Mouse (Mus musculus) lung, postnatal 4 days (tissue): Measurements from ENCODE around the gene Ahnak2.

ENCODE experiments used
- DNase-seq, 2 experiments: peaks; one replicate each; pipeline ENCODE4 v3.0.0; 2021

The Ahnak2 gene

DNA sequence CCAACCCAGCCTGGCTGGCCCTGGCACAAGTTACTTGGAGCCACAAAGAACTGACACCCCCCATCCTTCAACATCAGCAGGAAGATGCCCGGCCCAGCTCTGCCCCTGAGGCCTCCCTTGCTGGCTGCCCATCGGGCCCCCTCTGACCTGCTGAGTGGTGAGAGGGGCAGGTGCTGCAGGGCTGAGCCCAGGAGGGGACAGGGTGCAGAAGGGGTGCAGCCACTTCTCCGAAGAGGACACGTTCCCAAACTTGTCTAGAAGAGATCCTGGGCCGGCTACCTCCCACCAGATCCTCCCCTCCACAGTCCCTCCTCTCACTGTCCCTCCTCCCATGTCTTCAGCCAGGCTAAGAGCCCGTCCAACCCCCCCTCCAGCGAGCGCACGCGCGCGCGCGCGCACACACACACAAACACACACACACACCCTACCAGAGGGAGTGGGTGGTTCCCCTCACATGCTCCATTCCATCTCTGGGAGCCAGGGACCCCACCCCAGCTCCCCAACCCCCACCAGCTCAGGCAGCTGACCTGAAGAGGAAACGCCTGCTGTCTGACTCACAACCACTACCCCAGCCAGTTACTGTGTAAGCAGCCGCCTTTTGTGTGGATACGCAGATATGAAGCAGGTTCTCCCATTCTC is 6.9 kb downstream of the Ahnak2 start:
- peak; percentile 41 to 61 for DNase-seq

DNA sequence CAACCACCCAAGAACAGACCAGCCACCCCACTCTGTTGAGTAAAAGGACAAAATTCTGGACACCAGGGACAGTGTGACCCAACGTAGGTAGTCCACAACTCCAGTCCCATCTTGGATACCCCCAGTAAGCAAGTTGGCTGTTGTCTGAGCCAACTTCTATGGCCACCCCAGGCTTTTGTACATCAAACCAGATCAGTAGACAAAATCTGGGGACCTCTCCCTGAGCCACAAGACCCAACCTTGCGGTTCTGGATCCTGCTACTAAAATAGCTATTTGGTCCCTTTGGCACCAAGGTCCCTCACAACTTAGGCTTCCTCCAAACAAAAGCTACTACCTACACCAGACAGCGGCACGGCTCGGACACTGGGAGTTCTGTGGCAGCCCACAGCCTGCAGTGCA is 7.5 kb downstream of the Ahnak2 start:
- DNase-seq = no peak

- DNase-seq = no peak
These were observed 8.1 kb downstream of the Ahnak2 start for GRCm38 (mm10) chr12:112794356-112794816.

- DNase-seq = peak; percentile 67 to 84
These were observed 8.7 kb downstream of the Ahnak2 start for GRCm38 (mm10) chr12:112793601-112794355.

GRCm38 (mm10) chr12:112791026-112791425 is 11.4 kb downstream of the Ahnak2 start:
- DNase-seq = no peak

DNA sequence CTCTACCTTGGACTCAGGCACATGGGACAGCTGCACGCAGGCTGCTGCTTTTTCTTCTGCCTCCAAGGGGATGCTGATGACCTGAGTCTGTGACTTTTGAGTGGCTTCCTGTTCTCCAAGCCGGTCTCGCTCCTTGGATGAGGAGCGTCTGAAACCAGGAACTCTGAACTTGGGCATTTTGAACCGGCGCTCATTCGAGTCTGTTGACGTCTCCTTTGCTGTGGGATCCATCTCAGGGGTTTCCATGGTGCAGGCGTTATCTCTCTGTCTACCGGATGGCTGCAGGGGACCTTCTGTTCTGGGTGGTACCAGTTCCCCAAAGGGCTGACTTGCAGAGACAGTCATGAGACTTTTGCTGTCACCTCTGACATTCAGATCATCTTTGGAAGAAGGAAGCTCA is 28.0 kb downstream of the Ahnak2 start:
- peak in 1 of 2 experiments; percentile 14 for DNase-seq

DNA sequence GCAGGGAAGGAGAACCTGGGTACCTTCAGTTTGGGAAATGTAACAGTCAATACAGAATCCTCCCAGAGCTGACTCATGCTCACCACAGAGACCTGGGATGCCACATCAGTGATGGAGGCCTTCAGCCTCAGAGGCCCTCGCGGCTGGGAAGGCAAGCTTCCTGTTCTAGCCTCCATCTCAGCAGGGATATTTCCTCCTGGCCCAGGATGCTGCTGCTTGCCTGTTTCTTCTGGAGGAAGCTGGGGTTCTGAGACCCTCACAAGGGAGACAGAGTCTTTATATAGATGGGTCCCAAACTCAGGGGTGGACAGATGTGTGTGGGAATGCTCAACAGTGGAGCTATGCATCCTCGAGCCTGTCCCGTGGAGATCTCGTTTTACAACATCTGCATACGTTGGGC is 28.4 kb downstream of the Ahnak2 start:
- no peak for DNase-seq

DNA sequence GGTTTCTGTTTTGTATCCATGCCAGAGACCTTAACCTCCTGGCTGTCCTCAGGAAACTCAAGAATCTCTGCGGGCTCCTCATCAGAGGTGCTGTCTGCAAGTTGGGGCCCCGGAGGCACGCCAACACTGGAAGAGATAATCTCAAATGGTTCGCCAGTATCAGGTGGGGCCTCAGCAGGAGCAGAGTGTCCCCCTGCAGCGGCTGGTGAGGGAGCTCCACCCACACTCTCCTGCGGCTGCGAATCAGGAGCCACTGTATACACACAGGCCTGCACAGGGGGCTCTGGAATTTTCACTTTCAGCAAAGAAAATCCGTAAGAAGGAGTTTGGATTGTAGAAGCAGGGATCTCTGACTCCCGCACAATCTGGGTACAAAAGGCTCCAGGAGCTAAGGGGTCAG is 29.1 kb downstream of the Ahnak2 start:
- DNase-seq = no peak

DNA sequence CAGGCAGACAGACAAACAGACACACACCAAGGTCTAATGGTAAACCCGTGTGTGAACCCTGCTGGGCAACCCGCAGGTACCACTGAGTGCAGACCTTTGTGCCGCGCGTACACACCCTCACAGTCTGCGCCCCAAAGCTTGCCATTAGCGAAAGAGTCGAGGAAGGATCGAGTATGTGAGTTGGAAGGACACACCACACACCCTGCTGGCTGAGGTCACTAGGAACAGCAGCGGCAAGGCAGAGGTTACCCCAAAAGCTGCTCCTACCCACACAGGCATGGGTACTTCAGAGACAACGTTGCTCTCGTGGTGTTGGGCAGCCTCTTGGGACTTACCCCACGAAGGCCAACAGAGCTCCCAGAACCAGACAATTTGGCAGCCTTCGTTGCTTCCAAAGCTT is 30.2 kb downstream of the Ahnak2 start:
- DNase-seq = no peak

DNA sequence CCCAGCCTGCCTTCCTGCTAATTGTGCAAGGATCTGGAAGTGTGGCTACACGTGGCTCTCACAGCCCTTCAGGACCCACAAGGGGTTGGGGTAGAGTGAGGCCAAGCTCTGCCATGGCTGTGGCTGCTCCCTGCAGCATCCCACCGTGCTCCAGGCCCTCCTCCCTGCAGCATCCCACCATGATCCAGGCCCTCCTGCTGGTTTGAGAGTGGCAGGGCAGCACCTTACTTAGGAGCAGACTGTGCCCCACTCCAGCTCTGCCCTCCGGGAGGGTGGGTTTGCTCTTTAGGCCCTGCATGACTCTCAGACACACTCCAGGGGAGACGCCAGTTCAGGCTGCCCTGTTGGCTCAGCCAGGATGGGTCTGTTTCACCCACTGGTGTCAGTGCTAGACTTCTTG is 32.1 kb downstream of the Ahnak2 start:
- no peak for DNase-seq

DNA sequence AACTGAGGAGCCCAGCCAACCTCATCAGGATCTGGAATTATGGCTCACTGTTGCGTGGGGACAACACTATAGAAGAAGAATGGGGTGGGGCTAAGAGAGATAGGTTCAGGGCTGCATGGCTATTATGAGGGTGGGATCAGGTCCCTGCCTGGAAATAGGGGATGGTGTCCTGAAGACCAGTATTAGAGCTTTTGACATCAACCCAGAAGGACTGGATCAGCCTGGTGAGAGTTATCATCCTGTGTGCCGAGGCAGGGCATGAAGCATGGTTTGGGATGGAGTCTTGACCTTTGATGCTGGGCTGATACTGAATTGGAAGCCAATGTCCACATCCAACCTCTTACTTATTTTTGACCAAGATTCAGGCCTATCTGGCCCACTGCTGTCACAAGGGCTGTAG is 32.7 kb downstream of the Ahnak2 start:
- no peak for DNase-seq

- no peak for DNase-seq
These were observed 33.4 kb downstream of the Ahnak2 start for GRCm38 (mm10) chr12:112769031-112769430.

DNA sequence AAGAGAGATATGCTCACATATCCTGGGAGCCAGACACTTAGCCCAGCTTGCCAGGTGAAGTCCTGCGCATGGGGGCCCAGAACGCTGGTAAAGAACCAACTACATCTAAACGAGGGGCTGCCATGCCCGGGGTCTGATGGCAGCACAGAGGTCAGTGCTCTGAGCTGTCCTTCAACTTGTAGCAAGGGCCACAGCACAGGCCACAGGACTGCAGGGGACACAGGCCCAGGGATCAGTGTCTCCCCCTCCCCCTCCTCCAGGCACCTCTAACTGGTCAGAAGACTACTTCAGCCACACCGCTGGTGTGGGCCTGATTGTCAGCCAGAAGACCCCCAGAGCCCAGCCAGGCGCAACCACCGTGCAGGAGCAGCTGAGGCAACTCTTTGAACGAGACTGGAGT is 34.3 kb downstream of the Ahnak2 start:
- no peak for DNase-seq

DNA sequence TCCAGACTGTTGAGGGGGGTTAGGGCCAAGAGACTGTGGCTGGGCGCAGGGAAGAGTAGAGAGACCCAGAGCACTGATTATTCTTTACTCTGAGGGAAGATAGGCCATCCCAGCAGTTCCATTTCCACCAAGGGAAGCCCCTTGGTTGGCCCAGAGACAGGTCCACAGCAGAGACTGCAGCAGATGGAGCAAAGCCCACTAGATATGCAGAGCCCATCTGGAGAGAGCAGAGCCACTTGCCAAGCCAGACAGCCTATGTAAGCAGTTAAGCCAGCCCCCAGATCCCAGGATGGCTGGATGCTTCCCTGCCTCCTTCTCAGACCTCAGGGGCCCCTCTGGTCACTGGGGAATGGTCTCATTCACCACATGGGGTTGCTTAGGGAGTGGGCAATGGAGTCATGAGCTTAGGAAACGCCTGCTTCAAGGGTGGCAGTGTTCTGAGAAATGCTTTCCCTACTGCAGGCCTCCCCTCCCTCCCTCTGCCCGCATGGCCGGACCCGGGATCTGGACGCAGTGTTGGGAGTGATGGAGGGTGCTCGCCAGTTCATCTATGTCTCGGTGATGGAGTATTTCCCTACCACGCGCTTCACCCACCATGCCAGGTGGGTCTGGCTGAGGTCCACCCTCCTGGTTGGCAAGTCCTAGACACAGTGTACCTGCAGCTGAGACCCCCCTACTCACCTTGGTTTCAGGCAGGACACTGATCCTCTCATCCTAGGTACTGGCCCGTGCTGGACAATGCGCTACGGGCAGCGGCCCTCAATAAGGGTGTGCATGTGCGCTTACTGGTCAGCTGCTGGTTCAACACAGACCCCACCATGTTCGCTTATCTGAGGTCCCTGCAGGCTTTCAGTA is 35.2 kb downstream of the Ahnak2 start:
- no peak for DNase-seq

GRCm38 (mm10) chr12:112766586-112766985 is 35.9 kb downstream of the Ahnak2 start:
- DNase-seq = no peak

DNA sequence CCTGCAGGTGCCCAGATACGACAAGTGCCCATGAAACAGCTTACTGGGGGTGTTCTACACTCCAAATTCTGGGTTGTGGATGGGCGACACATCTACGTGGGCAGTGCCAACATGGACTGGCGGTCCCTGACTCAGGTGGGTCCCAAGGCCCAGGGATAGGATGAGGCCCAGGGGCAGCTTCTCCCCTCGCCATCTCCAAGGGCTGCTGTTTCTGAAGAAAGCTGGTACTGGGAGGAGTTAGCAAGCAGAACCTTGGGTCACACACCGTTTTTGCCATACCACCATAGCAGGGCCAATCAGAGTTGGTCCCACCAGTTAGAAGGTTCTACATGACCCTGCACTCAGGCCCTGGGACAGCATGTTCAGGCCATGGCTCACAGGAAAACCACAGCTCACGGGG is 37.5 kb downstream of the Ahnak2 start:
- peak in 1 of 2 experiments; percentile 17 for DNase-seq

- DNase-seq = peak in 1 of 2 experiments; percentile 14
These were observed 38.3 kb downstream of the Ahnak2 start for GRCm38 (mm10) chr12:112764141-112764540.

DNA sequence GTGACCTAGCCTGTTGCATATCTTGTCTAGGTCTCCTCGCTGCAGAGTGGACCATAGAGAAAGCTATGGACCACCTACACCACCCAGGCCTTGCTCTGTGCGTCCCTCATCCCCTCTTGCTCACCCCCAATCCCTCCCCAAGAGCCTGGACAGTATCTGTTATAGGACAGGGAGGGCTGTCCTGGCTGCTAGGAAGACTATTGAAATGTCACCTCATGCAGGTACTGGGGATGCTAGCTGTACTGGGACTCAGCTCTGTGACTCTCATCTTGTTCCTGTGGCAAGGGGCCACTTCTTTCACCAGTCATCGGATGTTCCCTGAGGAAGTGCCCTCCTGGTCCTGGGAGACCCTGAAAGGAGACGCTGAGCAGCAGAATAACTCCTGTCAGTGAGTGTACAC is 39.3 kb downstream of the Ahnak2 start:
- peak in 1 of 2 experiments; percentile 10 for DNase-seq

DNA sequence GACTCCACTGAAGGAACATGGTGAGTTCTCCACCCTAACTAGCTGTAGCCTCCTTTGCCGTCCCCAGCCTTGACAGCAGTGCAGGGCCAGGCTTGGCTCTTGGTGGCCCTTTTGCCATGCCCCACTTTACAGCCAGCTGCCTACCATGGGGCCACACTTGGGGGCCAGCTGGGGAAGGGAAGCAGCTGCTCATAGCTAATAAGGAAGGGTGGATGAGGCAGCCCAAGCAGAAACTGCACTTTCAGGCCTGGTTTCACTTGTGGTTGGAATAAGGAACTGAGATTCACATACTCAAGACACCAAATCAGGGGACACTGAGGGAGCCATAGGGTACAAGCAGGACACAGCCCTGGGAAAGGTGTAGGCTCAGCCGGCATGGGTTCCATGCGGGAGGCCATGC is 40.4 kb downstream of the Ahnak2 start:
- peak; percentile 53 to 60 for DNase-seq

- DNase-seq = no peak
These were observed 41.0 kb downstream of the Ahnak2 start for GRCm38 (mm10) chr12:112761411-112761810.

DNA sequence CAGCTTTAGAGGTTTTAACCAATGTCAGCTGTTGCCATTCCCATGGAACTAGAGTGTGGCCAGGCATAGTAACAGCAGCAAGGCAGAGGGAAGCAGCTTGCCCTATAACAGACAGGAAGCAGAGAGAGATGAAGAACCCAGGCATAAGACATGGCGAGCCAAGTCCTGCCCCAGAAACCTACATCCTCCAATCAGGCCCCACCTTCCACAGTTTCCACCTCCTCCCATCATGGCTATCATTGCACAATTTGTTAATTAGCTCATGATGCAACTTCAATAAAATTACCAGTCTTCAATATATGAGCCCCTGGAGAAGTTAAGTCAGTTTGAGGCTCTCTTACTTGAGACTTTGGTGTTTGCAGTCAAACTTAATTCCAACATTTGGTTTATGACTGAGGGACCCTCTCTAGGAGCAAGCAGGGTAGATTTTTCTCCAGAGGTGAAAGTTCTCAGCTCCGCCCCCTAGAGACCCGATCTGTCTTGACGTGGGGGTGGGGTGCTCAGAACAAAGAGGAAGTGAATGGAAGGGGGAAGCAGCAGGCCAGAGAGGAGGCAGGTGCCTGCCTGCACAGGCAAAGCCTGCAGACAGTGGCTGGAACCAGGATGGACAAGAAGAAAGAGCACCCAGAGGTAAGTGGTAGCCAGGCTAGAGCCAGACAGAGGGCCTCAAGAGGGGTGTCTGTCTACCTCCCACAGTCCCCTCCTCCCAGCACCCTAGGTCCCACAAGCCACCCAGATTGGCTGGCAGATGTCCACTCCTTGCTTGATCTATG is 42.1 kb downstream of the Ahnak2 start, which contains the start of gene Pld4:
Pld4 (plus strand) TSS at position 502 of the 773 bp plus-strand sequence.
- DNase-seq = peak; percentile 24 to 53

- DNase-seq = no peak
These were observed 43.0 kb downstream of the Ahnak2 start for GRCm38 (mm10) chr12:112759471-112759870.

GRCm38 (mm10) chr12:112757896-112758295 is 44.6 kb downstream of the Ahnak2 start:
- DNase-seq = no peak
